Mouse (Mus musculus) left cerebral cortex, postnatal 14 days (tissue): ENCODE data around the gene Mageb18. TPM values are rescaled to one million over a fixed set of nuclear protein-coding genes. Genes with fewer than 3 reads are reported as not detected.
"Not testable (repeated sequence)": the region's sequence is repeated elsewhere in the genome, so short reads cannot be mapped to it uniquely, and the experiment has no call there.

Source experiments
- DNase-seq, 2 experiments: peaks; one replicate each; pipeline ENCODE4 v3.0.0; 2021 to 2022; ENCODE audit warnings: low spot score in 2 of 2, mixed read lengths in 1 of 2
- intact Hi-C: fragments of 180-260 bp; cut with DNase I; formaldehyde crosslinking; loops from one replicate; pipeline ENCODE4 v1.15.1; 2025
- long read RNA-seq, 2 experiments: library from polyadenylated mRNA; stranded (forward); transcript quantifications; one replicate each; pipeline ENCODE4 v2.0.0; 2021
- total RNA-seq, 2 experiments: library from RNA; stranded (reverse); gene quantifications; 2 replicates each; pipeline ENCODE4 v1.2.3; 2021

Mageb18 gene
- not detected for total RNA-seq
- long read RNA-seq, experiment 1, partial matches to known transcripts: 0 of 1 reads
- long read RNA-seq, experiment 1, other reads (novel, unspliced or antisense): 1 of 1 reads
- long read RNA-seq, experiment 2: 0 reads

- intact Hi-C loops: loop anchor here (10.0 kb wide), 1 partner anchor 95 kb away; no protein-coding TSS in a partner anchor
- DNase-seq: no peak
Observed at GRCm38 (mm10) chrX:92599472-92599871, at the start of gene Mageb18. TSS of gene Mageb18 (minus strand) at chrX:92599572.

- intact Hi-C loops: no loop called here
- DNase-seq: no peak
Observed at GRCm38 (mm10) chrX:92612788-92613187, 13.4 kb upstream of the Mageb18 start.

GRCm38 (mm10) chrX:92610466-92610865 is 11.1 kb upstream of the Mageb18 start:
- intact Hi-C loops: no loop called here
- DNase-seq: peak in 1 of 2 experiments; percentile 1

GRCm38 (mm10) chrX:92597324-92597723 is 2.0 kb downstream of the Mageb18 start:
- intact Hi-C loops: loop anchor here (10.0 kb wide), 1 partner anchor 93 kb away; no protein-coding TSS in a partner anchor
- peak; percentile 35 to 45 for DNase-seq

- DNase-seq: no peak
- intact Hi-C loops: no loop called here
Observed at GRCm38 (mm10) chrX:92527826-92528225, 71.5 kb downstream of the Mageb18 start.

- DNase-seq: peak in 1 of 2 experiments; percentile 6
- intact Hi-C loops: no loop called here
Observed at GRCm38 (mm10) chrX:92498254-92498653, 101.1 kb downstream of the Mageb18 start.

GRCm38 (mm10) chrX:92489649-92490048 is 109.7 kb downstream of the Mageb18 start, which contains the start of gene Gm5941:
TSS of gene Gm5941 (plus strand) at chrX:92489949.
- intact Hi-C loops, DNase-seq: not testable (repeated sequence)

GRCm38 (mm10) chrX:92464773-92465172 is 134.6 kb downstream of the Mageb18 start:
- intact Hi-C loops: no loop called here
- no peak for DNase-seq

- peak; percentile 4 to 18 for DNase-seq
Observed at GRCm38 (mm10) chrX:92460496-92460895, 138.9 kb downstream of the Mageb18 start.

GRCm38 (mm10) chrX:92387384-92387783 is 212.0 kb downstream of the Mageb18 start:
- DNase-seq: no peak
- intact Hi-C loops: no loop called here

More at GRCm38 (mm10) chrX:92460496-92460895, 138.9 kb downstream of the Mageb18 start:
- intact Hi-C loops: no loop called here

- intact Hi-C loops: no loop called here
- DNase-seq: peak; percentile 4 to 32
Observed at GRCm38 (mm10) chrX:92342924-92343323, 256.4 kb downstream of the Mageb18 start.

GRCm38 (mm10) chrX:92340906-92341305 is 258.5 kb downstream of the Mageb18 start:
- intact Hi-C loops: no loop called here
- no peak for DNase-seq

- intact Hi-C loops: no loop called here
- no peak for DNase-seq
Observed at GRCm38 (mm10) chrX:92339551-92339950, 259.8 kb downstream of the Mageb18 start.

- peak in 1 of 2 experiments; percentile 14 for DNase-seq
- intact Hi-C loops: no loop called here
Observed at GRCm38 (mm10) chrX:92333459-92333858, 265.9 kb downstream of the Mageb18 start.

- no peak for DNase-seq
- intact Hi-C loops: no loop called here
Observed at GRCm38 (mm10) chrX:92323599-92323998, 275.8 kb downstream of the Mageb18 start.

- intact Hi-C loops: no loop called here
- no peak for DNase-seq
Observed at GRCm38 (mm10) chrX:92280619-92281018, 318.8 kb downstream of the Mageb18 start.

Other genes starting within 250 kb of the Mageb18 start
- gene Gm5941, start 109.6 kb downstream of the Mageb18 start, total RNA-seq: not detected